Mouse (Mus musculus) gastrocnemius, adult 8-10 months (tissue): ENCODE results near the gene Stk10. TPM values are rescaled to one million over a fixed set of nuclear protein-coding genes. Genes with fewer than 3 reads are reported as not detected.
"Not testable (repeated sequence)": the region's sequence is repeated elsewhere in the genome, so short reads cannot be mapped to it uniquely, and the experiment has no call there.

Experiments
- DNase-seq, 2 experiments: peaks; one replicate each; pipeline ENCODE4 v3.0.0; 2022; ENCODE audit warnings: low spot score in 2 of 2
- total RNA-seq, 4 experiments: library from RNA; stranded (reverse); gene quantifications; 2 replicates each; pipeline ENCODE4 v1.2.4; 2022

Stk10 gene
- total RNA-seq = 1 to 10 TPM; 1.2 to 2.4 (median 1.9) TPM

- DNase-seq = peak; percentile 80 to 88
Observed at GRCm38 (mm10) chr11:32532765-32533481, at the start of gene Stk10. Gene Stk10, plus strand, starts transcription at chr11:32533305.

GRCm38 (mm10) chr11:32485290-32485689 lies 47.8 kb upstream of the Stk10 start:
- DNase-seq = no peak

GRCm38 (mm10) chr11:32486621-32487020 lies 46.5 kb upstream of the Stk10 start:
- no peak for DNase-seq

- DNase-seq = no peak
Observed at GRCm38 (mm10) chr11:32487501-32487900, 45.6 kb upstream of the Stk10 start.

GRCm38 (mm10) chr11:32488344-32488743 lies 44.8 kb upstream of the Stk10 start:
- DNase-seq = no peak

DNA sequence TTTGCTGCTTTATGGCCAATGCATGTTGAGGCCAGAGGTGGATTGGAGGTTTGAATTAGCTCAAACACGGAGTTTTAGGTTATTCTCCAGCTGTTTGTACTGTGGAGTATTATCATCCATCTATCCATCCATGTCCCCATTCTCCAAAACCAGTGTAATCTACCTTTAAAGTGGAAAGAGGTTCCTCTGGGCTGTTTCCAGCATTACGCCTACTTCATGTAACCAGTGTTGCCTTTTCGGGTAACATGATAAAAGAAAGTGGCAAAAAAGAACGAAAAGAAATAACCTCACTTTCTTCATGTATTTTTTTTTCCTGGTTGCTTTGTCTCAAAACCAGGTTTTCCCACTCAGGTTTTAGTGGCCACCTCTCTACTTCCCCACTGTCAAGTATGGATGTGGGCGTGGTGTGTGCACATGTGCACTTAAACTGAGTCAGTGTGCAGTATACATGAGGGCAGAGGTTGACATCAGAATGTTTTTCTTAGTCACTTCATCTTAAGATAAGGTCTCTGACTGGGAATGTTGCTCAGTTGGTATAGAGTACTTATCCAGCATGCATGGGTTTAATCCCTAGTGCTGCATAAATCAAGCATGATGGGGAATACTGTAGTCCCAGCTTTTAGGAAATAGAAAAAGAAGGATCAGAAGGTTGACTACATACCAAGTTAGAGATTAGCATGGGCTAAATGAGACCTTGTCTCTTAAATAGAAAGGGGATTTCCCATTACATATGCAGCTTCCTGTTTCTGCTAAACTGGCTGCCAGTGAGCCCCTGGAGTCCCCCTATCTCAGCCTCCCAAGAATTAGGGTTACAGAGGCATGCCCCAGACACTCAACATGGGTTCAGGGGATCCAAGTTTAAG lies 44.1 kb upstream of the Stk10 start:
- DNase-seq = no peak

DNA sequence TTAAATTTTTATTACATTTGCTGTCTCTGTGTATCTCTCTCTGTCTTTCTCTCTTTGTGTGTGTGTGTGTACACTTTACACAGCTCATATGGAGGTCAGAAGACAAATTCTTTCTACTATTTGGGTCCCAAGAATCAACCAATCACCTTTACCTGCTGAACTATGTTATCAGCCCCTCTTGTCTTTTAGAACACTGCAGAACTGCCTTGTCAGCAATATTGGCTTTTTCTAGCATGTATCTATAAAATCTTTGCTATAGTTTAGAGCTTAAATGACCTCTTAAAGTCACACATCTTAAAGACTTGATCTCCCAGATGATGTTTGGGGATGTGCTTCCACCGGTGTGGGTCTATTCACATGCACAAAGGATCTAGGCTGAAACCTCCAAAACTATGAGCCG lies 42.0 kb upstream of the Stk10 start:
- no peak for DNase-seq

GRCm38 (mm10) chr11:32493312-32493711 lies 39.8 kb upstream of the Stk10 start:
- no peak for DNase-seq

- DNase-seq = no peak
Observed at GRCm38 (mm10) chr11:32495283-32495682, 37.8 kb upstream of the Stk10 start.

DNA sequence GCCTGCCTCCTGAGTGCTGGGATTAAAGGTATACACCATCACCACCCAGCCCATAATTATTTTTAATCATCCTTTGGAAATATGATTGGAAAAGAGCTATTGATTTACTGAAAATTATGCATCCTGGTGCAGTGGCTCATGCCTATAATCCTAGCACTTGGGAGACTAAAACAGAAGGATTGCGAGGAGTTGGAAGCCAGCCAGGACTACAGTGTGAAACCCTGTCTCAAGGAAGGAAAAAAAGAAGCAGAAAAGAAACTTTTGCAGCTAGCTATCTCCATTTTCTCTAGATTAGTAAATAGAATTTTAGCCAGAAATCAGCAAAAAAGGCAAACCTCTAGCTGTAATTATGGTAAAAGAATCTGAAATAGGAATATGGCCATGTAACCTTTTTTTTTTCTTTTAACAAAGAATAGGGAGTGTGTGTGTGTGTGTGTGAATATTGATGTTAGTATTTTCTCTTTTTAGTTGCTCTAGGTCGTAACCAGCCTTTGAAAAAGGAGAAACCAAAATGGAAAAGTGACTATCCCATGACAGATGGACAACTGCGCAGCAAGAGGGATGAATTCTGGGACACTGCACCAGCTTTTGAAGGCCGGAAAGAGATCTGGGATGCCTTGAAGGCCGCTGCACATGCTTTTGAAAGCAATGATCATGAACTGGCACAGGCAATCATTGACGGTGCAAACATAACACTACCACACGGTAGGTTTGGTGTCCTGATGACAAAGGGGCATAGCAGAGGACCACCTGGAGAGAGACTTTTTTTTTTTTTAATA lies 34.2 kb upstream of the Stk10 start:
- no peak for DNase-seq

DNA sequence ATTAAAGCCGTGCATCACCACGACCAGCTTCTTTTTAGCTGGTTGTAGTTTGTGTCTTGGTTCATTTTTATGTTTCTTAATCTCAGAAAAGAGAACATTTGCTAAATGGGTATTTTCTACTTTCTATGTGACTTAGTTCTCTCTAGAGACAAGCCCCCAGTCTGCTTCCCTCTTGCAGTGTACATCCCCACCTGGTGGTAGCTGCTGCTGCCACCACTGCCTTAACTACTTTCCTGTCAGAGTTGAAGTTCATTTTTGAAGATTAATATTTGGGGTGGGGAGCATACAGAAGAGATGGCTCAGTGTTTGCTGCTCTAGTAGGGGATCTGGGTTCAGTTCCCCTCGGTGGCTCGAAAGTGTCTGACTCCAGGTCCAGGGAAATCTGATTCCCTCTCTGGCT lies 33.2 kb upstream of the Stk10 start:
- no peak for DNase-seq

- no peak for DNase-seq
Observed at GRCm38 (mm10) chr11:32503711-32504110, 29.4 kb upstream of the Stk10 start.

GRCm38 (mm10) chr11:32505091-32505739 lies 27.9 kb upstream of the Stk10 start:
- DNase-seq = no peak

GRCm38 (mm10) chr11:32510930-32511329 lies 22.2 kb upstream of the Stk10 start:
- no peak for DNase-seq

DNA sequence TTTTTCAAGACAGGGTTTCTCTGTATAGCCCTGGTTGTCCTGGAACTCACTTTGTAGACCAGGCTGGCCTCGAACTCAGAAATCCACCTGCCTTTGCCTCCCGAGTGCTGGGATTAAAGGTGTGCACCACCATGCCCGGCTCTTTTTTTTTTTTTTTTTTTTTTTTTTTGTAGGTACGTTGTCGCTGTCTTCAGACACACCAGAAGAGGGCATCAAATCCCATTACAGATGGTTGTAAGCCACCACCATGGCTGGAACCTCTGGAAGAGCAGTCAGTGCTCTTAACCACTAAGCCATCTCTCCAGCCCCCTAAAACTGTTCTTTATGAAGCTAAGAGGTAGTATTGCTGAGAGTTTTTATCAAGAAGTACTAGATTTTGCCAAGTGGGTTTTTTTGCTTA lies 18.3 kb upstream of the Stk10 start:
- DNase-seq = not testable (repeated sequence)

GRCm38 (mm10) chr11:32516091-32516490 lies 17.0 kb upstream of the Stk10 start:
- no peak for DNase-seq

DNA sequence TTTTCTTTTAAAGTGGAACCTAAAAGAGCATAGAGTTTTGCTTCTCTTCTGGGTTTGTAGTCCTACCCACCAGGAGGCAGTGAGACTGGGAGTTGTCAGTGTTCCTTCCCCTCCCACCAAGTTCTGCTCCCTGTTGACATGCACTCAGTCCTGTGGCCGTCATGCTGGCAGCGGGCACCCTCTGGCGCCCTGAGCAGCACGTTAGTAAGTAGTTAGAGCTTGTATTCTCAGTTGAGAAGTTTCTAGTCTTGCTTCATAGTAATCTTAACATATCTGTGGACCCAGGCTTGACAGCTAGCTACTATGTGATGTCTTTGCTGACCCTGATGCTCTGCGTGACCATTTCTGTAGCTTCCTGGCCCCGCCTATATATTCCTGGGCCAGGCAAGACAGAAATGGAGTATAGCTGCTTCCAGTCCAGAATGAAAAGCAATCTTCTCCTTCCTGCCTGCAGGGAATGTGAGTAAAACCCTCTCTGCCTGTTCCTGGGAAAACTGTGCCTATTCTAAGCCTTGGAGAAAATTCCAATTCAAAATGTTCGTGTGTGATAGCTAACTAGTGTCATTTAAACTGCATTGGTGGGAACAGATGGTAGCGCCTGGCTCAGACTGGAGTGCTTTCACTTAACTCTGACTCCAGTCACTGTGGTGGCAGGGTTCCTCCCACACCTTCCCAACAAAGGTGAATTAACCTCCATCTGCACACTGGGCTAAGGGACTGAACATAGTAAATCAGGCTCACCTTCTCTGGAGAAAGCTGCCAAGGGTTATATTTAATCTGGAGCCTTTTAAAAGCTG lies 16.0 kb upstream of the Stk10 start:
- no peak for DNase-seq

GRCm38 (mm10) chr11:32518770-32519169 lies 14.3 kb upstream of the Stk10 start:
- peak; percentile 57 to 68 for DNase-seq

GRCm38 (mm10) chr11:32519354-32519753 lies 13.8 kb upstream of the Stk10 start:
- no peak for DNase-seq

DNA sequence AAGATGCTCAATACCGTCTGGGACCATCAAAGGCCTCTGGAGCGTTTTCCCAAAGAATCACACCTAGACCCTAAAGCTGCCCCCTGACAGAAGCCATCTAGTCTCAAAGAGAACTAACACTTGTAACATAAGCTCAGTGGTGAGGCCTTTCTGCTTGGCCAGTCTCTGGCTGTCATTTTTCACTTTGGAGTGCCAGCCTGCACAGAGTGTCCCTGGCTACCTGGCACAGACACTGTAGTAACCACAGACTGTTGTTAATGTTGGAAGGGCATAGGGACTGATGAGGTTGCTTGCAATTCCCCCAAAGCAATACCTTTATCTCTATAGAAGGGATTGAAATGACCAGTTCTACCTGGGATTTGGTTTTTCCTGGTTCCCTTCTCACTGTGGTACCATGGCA lies 11.9 kb upstream of the Stk10 start:
- no peak for DNase-seq
